Mouse (Mus musculus): ENCODE measurements around the gene 1110051M20Rik. TPM values are rescaled to one million over a fixed set of nuclear protein-coding genes. Genes with fewer than 3 reads are reported as not detected.

The 1110051M20Rik gene
- total and polyA plus RNA-seq, 3 experiments = 21.1 to 34.0 (median 26.2) TPM

DNA sequence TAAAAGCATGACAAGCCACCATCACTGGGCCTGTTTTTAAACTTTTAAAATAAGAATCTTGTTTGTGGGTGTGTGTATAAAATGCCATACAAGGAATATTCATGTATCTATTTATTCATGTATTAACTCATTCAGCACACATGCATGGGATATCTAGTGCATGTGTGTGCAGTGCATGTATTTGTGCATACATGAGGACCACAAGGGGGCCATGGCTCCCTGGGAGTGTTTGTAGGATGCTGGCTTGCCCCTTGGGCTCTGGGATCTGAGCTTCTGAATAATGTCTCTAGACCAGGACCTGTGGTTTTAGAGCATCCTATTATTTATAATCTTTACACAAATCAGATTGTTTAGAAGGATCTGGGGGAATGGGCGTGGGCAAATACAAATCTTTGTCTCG is 143.7 kb downstream of the 1110051M20Rik start:
- no peak for DNase-seq (ENCODE audit: extremely low read depth)
- dilution Hi-C loops (cut with MboI; ENCODE audit: extremely low pct_ligation_motif_present, extremely low pct_unique_long_range_greater_than_20kb, low sequenced_read_pairs) (no loop called here), in situ Hi-C loops (cut with MboI; ENCODE audit: low pct_ligation_motif_present, low pct_unique_long_range_greater_than_20kb, low sequenced_read_pairs) (no loop called here)
- Histone ChIP-seq H3K27ac (ENCODE audit: insufficient read depth, low read depth) (no peak overlapping the region), H3K9ac (ENCODE audit: insufficient read depth, low read depth) (no peak overlapping the region), H3K27me3 (replicated peaks) (no peaks in the 10 kb centered on the region), H3K9me3 (replicated peaks; ENCODE audit: low read length) (no peaks in the 10 kb centered on the region), H3K4me3 (replicated peaks in 1 of 3; ENCODE audit: low read depth in 2 of 3, low read length in 2 of 3, poor library complexity in 1 of 3) (no peak overlapping the region), H3K36me3 (replicated peaks in 1 of 2; ENCODE audit: control insufficient read depth in 1 of 2, insufficient read depth in 1 of 2, low read length in 1 of 2) (no peaks in the 10 kb centered on the region), H3K79me2 (replicated peaks; ENCODE audit: control insufficient read depth, extremely low read depth, insufficient read depth, poor library complexity, severe bottlenecking) (no peaks in the 10 kb centered on the region), H3K4me1 (ENCODE audit: control insufficient read depth in 1 of 2, insufficient read depth in 2 of 2) (peaks cover 2 to 11% of the 10 kb centered on the region in 2 experiments; a peak in 3 of 4 replicates), H3K4me2 (ENCODE audit: insufficient read depth, low read depth, poor library complexity, severe bottlenecking) (no peak overlapping the region)
- peak; percentile 22; the same call in 1 of the 2 replicates for TF ChIP-seq SMC3 (IDR thresholded peaks at IDR 0.05; ENCODE audit: low read depth, low read length)
- TF ChIP-seq CTCF (conservative IDR thresholded peaks at IDR 0.05 in 1 of 2, IDR thresholded peaks at IDR 0.05 in 1 of 2; ENCODE audit: low read depth in 2 of 2, low read length in 2 of 2) = peak in 1 of 2 experiments; percentile 29; a peak in 2 of 4 replicates
- TF ChIP-seq CHD1 (IDR thresholded peaks at IDR 0.05; ENCODE audit: low read depth, low read length) = no peak
- no peak for TF ChIP-seq HCFC1 (IDR thresholded peaks at IDR 0.05; ENCODE audit: low read depth, low read length)
- peak; percentile 5 for TF ChIP-seq RAD21 (IDR thresholded peaks at IDR 0.05; ENCODE audit: low read depth, low read length)
- no peak for TF ChIP-seq ZKSCAN1 (IDR thresholded peaks at IDR 0.05; ENCODE audit: borderline replicate concordance, low read depth, low read length)
- no peak for TF ChIP-seq MAX (IDR thresholded peaks at IDR 0.05; ENCODE audit: low read length)
- no peak for TF ChIP-seq USF1 (IDR thresholded peaks at IDR 0.05; ENCODE audit: low read depth, low read length)
- no peak for TF ChIP-seq MYC (IDR thresholded peaks at IDR 0.05; ENCODE audit: low read depth, low read length)

DNA sequence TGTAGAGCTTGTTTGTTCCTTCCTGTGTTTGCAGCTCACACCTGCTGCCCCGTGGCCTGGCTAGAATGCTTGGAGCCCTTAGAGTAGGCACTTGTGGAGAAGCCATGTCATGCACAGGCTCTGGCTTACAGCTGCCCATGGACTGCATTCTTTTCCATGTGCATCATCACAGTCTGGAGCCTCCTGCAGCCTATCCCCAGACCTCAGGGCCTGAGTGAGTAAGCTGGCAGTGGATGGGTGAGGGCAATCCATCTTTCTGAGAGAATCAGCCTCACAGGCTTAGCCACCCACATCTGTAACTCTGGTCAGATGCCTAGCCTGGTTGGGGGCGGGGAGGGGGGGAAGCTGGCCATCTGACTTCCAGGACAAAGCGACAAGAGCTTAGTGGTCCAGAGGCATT is 145.3 kb downstream of the 1110051M20Rik start:
- in situ Hi-C loops (cut with MboI; ENCODE audit: low pct_ligation_motif_present, low pct_unique_long_range_greater_than_20kb, low sequenced_read_pairs) = no loop called here
- Histone ChIP-seq H3K4me3 (replicated peaks in 1 of 3; ENCODE audit: low read depth in 2 of 3, low read length in 2 of 3, poor library complexity in 1 of 3) (no peak overlapping the region), H3K4me2 (ENCODE audit: insufficient read depth, low read depth, poor library complexity, severe bottlenecking) (no peak overlapping the region), H3K36me3 (replicated peaks in 1 of 2; ENCODE audit: control insufficient read depth in 1 of 2, insufficient read depth in 1 of 2, low read length in 1 of 2) (peaks cover 0 to 2% of the 10 kb centered on the region in 2 experiments), H3K79me2 (replicated peaks; ENCODE audit: control insufficient read depth, extremely low read depth, insufficient read depth, poor library complexity, severe bottlenecking) (no peaks in the 10 kb centered on the region), H3K9me3 (replicated peaks; ENCODE audit: low read length) (no peaks in the 10 kb centered on the region), H3K27me3 (replicated peaks) (no peaks in the 10 kb centered on the region), H3K4me1 (ENCODE audit: control insufficient read depth in 1 of 2, insufficient read depth in 2 of 2) (peaks cover 2 to 11% of the 10 kb centered on the region in 2 experiments; a peak in 3 of 4 replicates), H3K9ac (ENCODE audit: insufficient read depth, low read depth) (no peak overlapping the region), H3K27ac (ENCODE audit: insufficient read depth, low read depth) (no peak overlapping the region)
- dilution Hi-C loops (cut with MboI; ENCODE audit: extremely low pct_ligation_motif_present, extremely low pct_unique_long_range_greater_than_20kb, low sequenced_read_pairs) = no loop called here
- DNase-seq (ENCODE audit: extremely low read depth) = no peak
- no peak for TF ChIP-seq MAFK (IDR thresholded peaks at IDR 0.05; ENCODE audit: insufficient replicate concordance, low read length)
- TF ChIP-seq CTCF (conservative IDR thresholded peaks at IDR 0.05 in 1 of 2, IDR thresholded peaks at IDR 0.05 in 1 of 2; ENCODE audit: low read depth in 2 of 2, low read length in 2 of 2) = no peak
- TF ChIP-seq TCF12 (IDR thresholded peaks at IDR 0.05; ENCODE audit: low read depth, low read length) = no peak
- TF ChIP-seq BHLHE40 (IDR thresholded peaks at IDR 0.05; ENCODE audit: low read depth, low read length) = no peak
- TF ChIP-seq ZMIZ1 (IDR thresholded peaks at IDR 0.05; ENCODE audit: low read depth, low read length) = no peak
- no peak for TF ChIP-seq ZC3H11A (IDR thresholded peaks at IDR 0.05; ENCODE audit: low read depth, low read length)
- TF ChIP-seq IRF4 (IDR thresholded peaks at IDR 0.05; ENCODE audit: low read depth, low read length) = no peak
- no peak for TF ChIP-seq TBP (conservative IDR thresholded peaks at IDR 0.05; ENCODE audit: low read depth, low read length)
- no peak for TF ChIP-seq E2F4 (IDR thresholded peaks at IDR 0.05; ENCODE audit: insufficient replicate concordance, low read depth, low read length)
- no peak for TF ChIP-seq RCOR1 (conservative IDR thresholded peaks at IDR 0.05; ENCODE audit: low read depth, low read length)
- TF ChIP-seq ZNF384 (IDR thresholded peaks at IDR 0.05; ENCODE audit: low read depth, low read length) = no peak
